Mouse (Mus musculus) CD4-positive helper T cell, adult 2 months (primary cell): Measurements from ENCODE around the gene Cdr2l.

Experiments used
- DNase-seq: peaks from one replicate; pipeline ENCODE4 v3.0.0-alpha.2; 2012; ENCODE audit warnings: low read depth, missing footprints, low spot score

Cdr2l gene

DNA sequence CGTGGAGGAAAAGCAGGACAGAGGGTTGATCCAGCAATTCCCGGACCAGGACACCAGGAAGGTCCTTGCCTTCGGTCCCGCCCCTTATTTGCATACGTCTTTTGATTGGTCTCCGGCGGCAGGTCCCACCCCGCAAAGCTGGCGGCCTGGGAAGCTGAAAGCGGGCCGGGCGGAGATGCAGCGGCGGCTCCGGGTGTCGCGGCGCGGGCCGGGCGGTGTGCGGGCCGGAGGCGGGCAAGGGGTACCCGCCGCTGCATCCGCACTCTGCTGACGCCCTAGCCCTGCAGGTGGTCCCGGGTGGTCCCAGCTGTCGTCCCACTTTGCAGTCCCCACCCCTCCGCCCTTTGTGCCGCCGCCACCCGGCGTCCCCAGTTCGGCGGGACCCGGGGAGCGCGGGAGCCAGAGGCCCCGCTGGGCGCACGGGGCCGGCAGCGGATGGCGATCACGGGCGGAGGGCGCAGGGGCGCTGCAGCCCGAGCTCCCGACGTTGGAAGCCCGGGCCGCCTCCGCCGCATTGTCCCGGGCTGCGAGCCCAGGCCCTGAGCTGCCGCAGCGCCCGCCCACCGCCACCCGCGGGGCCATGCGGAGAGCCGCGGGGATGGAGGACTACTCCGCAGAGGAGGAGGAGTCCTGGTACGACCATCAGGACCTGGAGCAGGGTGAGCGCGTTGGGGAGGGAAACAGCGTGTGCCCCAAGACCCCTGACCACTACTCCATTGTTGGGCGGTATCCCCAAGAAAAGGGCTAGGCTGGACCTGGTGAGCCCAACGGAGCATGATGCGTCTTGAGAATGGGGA is at the start of gene Cdr2l:
Gene Cdr2l (plus strand): TSS at position 174 of the 797 bp plus-strand sequence.
- DNase-seq: peak; percentile 27

- DNase-seq: no peak
Observed at GRCm38 (mm10) chr11:115334531-115334930, 47.2 kb upstream of the Cdr2l start, which contains the start of gene Otop3. TSS of gene Otop3 (plus strand) at chr11:115334731.

DNA sequence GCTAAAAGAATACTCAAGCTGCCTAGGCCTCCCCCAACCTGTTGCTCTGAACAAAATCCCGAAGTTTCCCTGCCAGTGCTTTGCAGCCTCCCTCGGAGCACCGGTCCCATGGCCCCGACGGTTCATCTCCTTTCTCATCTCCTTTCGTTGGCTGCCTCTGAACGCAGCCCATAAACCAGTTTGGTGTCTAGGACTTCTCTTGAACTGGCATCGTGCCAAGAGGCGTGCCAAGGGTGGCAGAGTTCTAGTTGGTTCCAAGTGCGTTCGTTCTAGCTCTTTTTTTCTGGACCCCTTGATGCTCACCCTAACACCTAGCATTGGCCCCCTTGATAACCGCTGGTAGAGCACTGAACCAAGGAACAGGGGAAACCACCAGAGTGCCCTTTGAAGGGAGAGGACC is 46.5 kb upstream of the Cdr2l start:
- DNase-seq: no peak

- no peak for DNase-seq
Observed at GRCm38 (mm10) chr11:115336115-115336514, 45.6 kb upstream of the Cdr2l start.

GRCm38 (mm10) chr11:115337350-115337749 is 44.4 kb upstream of the Cdr2l start:
- DNase-seq: no peak

DNA sequence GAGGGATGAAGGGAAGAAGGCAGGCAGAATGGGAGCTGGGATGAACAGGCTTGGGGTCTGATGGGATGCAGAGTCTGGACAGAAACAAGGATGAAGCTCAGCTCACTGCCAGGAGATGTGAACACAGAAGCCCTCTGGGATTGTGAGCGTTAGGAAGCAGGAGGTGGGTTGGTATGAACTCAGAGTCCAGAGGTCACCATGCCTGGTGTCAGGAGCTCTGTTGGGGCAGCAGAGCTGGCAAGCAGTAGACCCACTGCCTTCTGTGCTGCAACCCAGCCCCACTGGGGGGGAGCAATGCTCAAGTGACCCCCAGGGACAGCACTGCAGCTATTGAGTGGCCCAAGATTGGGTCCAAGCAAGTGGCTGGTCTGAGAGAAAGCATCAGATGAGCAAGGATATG is 43.9 kb upstream of the Cdr2l start:
- DNase-seq: no peak

GRCm38 (mm10) chr11:115341246-115341645 is 40.5 kb upstream of the Cdr2l start:
- DNase-seq: no peak

- DNase-seq: no peak
Observed at GRCm38 (mm10) chr11:115341866-115342265, 39.9 kb upstream of the Cdr2l start.

- DNase-seq: no peak
Observed at GRCm38 (mm10) chr11:115344967-115345366, 36.7 kb upstream of the Cdr2l start.

GRCm38 (mm10) chr11:115345515-115345914 is 36.2 kb upstream of the Cdr2l start:
- no peak for DNase-seq

- no peak for DNase-seq
Observed at GRCm38 (mm10) chr11:115348681-115349248, 33.0 kb upstream of the Cdr2l start.

DNA sequence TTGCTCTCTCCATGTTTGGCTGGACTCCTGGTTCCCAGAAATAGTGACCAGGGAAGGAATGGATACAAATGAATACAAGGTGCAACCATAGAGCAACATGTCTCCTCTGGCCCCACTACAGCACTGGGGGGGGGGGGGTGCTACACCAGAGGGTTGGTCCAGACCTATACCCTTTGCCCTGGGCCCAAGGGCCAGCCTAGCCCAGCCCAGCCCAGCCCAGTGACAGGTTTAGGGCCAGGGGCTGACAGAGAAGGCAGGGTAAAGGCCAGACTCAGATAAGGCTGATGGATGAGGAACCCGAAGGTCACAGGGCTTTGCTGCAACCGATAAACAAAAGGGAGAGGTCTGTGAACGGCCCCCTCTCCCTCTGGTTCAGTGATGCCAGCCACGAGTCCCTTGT is 31.7 kb upstream of the Cdr2l start:
- DNase-seq: no peak

- DNase-seq: no peak
Observed at GRCm38 (mm10) chr11:115353375-115353774, 28.3 kb upstream of the Cdr2l start.

DNA sequence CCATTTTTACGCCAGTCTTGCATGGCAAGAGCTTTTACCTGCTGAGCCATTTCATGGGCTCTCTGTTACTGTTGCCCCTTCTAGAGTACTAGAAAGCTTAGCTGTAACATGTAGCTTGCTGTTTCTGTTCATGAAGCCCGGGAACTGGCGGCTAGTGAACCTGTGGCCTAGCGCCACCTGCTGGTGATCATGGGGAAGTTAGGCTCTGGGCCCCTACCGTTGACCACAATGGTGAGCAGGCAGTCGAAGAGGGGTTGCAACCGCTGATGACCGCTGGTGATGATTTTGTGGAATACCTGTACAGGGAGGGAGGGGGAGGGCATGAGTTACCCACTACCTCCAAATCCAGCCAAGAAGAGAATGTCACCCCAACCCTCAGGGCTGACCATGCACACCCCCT is 27.5 kb upstream of the Cdr2l start:
- DNase-seq: peak; percentile 79

- peak; percentile 79 for DNase-seq
Observed at GRCm38 (mm10) chr11:115358468-115358867, 23.2 kb upstream of the Cdr2l start.

- DNase-seq: no peak
Observed at GRCm38 (mm10) chr11:115359293-115359692, 22.4 kb upstream of the Cdr2l start.

GRCm38 (mm10) chr11:115359726-115360125 is 22.0 kb upstream of the Cdr2l start:
- DNase-seq: no peak

- no peak for DNase-seq
Observed at GRCm38 (mm10) chr11:115364136-115364535, 17.6 kb upstream of the Cdr2l start.

DNA sequence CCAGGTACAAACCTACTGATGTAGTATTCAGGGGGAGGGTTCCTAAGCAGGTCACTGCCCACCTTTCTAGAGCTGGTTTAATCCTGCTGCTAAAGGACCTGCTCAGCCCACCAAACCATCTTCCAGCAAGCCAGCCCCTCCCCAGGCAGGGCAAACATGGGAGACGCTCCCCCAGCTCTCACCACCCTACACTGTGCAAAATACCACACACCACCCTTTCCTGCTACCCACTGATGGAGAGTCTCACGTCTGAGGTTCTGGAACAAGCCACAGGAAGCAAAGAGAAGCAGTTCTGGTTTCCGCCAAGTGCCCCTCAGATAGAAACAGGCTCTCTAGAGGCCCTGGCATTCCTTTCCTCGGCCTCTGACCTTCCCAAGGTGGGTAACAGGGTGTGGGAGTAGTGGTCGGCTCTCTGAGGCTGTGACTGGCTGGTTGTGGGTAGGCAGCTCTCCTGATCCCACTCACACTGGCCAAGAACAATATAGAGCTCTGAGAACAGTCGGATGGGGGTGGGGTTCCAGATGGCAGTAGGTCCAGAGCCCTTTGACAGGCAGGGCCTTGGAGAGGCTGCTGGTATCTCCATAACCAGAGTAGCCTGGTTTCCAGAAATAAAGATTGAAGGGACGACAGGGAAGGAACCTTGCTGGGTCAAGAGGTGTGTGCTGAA is 15.5 kb upstream of the Cdr2l start:
- DNase-seq: peak; percentile 42

GRCm38 (mm10) chr11:115366706-115367394 is 14.9 kb upstream of the Cdr2l start:
- DNase-seq: peak; percentile 45

- DNase-seq: peak; percentile 87
Observed at GRCm38 (mm10) chr11:115367395-115367944, 14.2 kb upstream of the Cdr2l start, which contains the start of gene Hid1. TSS of gene Hid1 (minus strand) at chr11:115367756.

DNA sequence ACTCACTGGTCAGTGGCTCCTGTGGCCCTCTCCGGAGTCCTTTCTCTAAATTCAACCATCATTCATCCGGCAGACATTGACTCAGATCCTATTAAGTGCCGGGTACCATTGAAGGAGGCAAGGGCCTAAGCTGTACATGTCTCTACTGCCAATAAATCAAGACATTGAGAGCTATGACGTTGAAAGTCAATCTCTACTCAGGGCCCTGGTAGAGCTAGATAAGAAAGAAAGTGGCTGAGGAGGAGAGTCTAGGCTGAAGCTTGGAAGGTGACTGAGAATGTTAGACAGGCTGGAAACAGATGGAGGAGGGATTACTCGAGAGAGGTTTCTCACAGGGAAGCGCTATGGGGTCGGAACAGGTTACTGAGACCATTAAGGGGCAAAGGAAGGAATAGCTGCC is 11.3 kb upstream of the Cdr2l start:
- no peak for DNase-seq
